Mouse (Mus musculus) cerebellum, adult 2 months (tissue): ENCODE data around the gene Chrm5.

Experiments
- CTCF ChIP-seq: fragments of 200-500 bp; IDR thresholded peaks from 2 replicates; pipeline ENCODE4 v1.5.1; 2011; ENCODE audit warnings: low read depth, mild to moderate bottlenecking, control low read depth, low read length, moderate library complexity, borderline replicate concordance; ENCODE audit not compliant: insufficient read depth
- POLR2A ChIP-seq: fragments of 200-500 bp; IDR thresholded peaks from 2 replicates; pipeline ENCODE4 v1.6.1; 2011; ENCODE audit warnings: low read length, control low read depth, borderline replicate concordance; ENCODE audit not compliant: insufficient read depth

DNA sequence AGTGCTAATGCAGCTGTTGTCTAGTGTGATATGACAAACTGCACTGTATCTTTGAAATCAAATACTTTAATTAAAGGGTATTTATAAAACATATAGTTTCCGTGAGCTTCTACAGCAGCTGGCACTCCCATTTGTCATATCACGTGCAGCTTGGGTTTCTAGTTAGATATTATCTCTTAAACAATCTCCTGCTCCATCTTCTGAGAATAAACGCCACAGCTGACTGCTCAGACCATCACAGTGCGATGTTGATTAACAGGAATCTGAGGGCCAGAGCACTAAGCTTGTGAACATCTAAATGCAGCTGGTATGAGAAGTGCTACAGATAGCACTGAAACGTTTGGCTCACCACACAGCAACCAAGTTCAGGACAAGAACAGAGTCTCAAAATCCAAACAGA is 50.2 kb downstream of the Chrm5 start:
- TF ChIP-seq CTCF, result no peak
- TF ChIP-seq POLR2A, result no peak
